Mouse (Mus musculus): ENCODE measurements at regions not wholly inside any gene's neighbourhood (a gene's known extent, or its start where the extent isn't known, plus 50 kb on each side); places are given as distances from the start of the nearest gene placed in this dataset.

GRCm38 (mm10) chr4:47603378-47603777 is 128.9 kb downstream of the Sec61b start:
- TF ChIP-seq CTCF (IDR thresholded peaks at IDR 0.05; ENCODE audit: control insufficient read depth, insufficient read depth, insufficient read length) (no peak), MYOG (IDR thresholded peaks at IDR 0.05; ENCODE audit: control insufficient read depth, extremely low read depth, insufficient read length) (no peak), MAX (IDR thresholded peaks at IDR 0.05) (no peak), MYOD1 (IDR thresholded peaks at IDR 0.05; ENCODE audit: control insufficient read depth, insufficient read length, low read depth) (no peak)
